Mouse (Mus musculus): ENCODE data around the gene Syngap1.
A peak's percentile ranks its signal among the peaks of the same experiment; 100 is the strongest.

Syngap1 gene

GRCm38 (mm10) chr17:26995562-26995961, 54.5 kb downstream of the Syngap1 start:
- DNase-seq = no peak

GRCm38 (mm10) chr17:26997661-26998060, 56.6 kb downstream of the Syngap1 start:
- no peak for DNase-seq

GRCm38 (mm10) chr17:26998283-26998682, 57.2 kb downstream of the Syngap1 start:
- no peak for DNase-seq

GRCm38 (mm10) chr17:26999996-27000395, 58.9 kb downstream of the Syngap1 start:
- peak; percentile 50 for DNase-seq

GRCm38 (mm10) chr17:27001151-27001550, 60.1 kb downstream of the Syngap1 start:
- no peak for DNase-seq

- no peak for DNase-seq
These were observed 60.8 kb downstream of the Syngap1 start for GRCm38 (mm10) chr17:27001889-27002288.

GRCm38 (mm10) chr17:27004431-27004830, 63.4 kb downstream of the Syngap1 start:
- peak; percentile 69 for DNase-seq

- no peak for DNase-seq
These were observed 63.9 kb downstream of the Syngap1 start for GRCm38 (mm10) chr17:27004903-27005485.

- DNase-seq = no peak
These were observed 64.6 kb downstream of the Syngap1 start for GRCm38 (mm10) chr17:27005644-27006043.

GRCm38 (mm10) chr17:27008277-27008676, 67.2 kb downstream of the Syngap1 start:
- no peak for DNase-seq

- no peak for DNase-seq
These were observed 70.1 kb downstream of the Syngap1 start for GRCm38 (mm10) chr17:27011167-27011566.

GRCm38 (mm10) chr17:27011998-27012672, 71.1 kb downstream of the Syngap1 start:
- no peak for DNase-seq

- DNase-seq = no peak
These were observed 71.9 kb downstream of the Syngap1 start for GRCm38 (mm10) chr17:27012909-27013308.

- DNase-seq = peak; percentile 92
These were observed 76.8 kb downstream of the Syngap1 start for GRCm38 (mm10) chr17:27017564-27018499.

- DNase-seq = no peak
These were observed 77.6 kb downstream of the Syngap1 start for GRCm38 (mm10) chr17:27018555-27019196.

- no peak for DNase-seq
These were observed 80.0 kb downstream of the Syngap1 start for GRCm38 (mm10) chr17:27021076-27021475.

- no peak for DNase-seq
These were observed 80.7 kb downstream of the Syngap1 start for GRCm38 (mm10) chr17:27021736-27022135.

All from kidney, adult 9 months (tissue).